Mouse (Mus musculus): ENCODE measurements at regions not wholly inside any gene's neighbourhood (a gene's known extent, or its start where the extent isn't known, plus 50 kb on each side); places are given as distances from the start of the nearest gene placed in this dataset.
A peak's percentile ranks its signal among the peaks of the same experiment; 100 is the strongest.

DNA sequence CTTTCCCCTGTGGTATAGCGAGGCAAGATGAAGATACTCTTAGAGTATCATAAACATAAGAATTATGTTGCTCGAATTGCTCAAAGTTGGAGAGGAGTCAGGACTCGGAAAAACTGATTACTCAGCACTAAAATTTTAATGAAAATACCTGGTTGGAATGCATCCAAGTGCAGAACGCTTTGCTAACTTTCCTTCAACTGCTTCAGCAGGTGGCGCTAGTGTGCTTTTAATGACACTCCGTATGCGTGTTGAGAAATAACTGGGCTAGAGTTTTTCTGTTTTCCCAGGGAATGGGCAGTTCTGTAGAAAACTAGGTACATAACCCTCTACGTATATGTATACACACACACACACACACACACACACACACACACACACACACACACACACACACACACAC, 221.0 kb downstream of the Grxcr1 start:
- Histone ChIP-seq H3K4me3 (ENCODE audit: insufficient read depth in 1 of 2, low read depth in 2 of 2, low read length in 2 of 2) (no peak overlapping the region), H3K9me3 (ENCODE audit: control insufficient read depth, low read length) (no peaks in the 10 kb centered on the region), H3K4me1 (replicated peaks; ENCODE audit: control insufficient read depth in 2 of 2, insufficient read depth in 2 of 2, low read length in 1 of 2) (no peaks in the 10 kb centered on the region), H3K27ac (no peak overlapping the region), H3K9ac (replicated peaks) (no peak overlapping the region), H3K4me2 (ENCODE audit: low read depth) (no peak overlapping the region), H3K36me3 (replicated peaks; ENCODE audit: control insufficient read depth, insufficient read depth, low read depth) (no peaks in the 10 kb centered on the region), H3K27me3 (ENCODE audit: control insufficient read depth, insufficient read depth, low read length) (no peaks in the 10 kb centered on the region)
- WGBS (ENCODE audit: insufficient replicate concordance): 13% methylated on average over 8 of the region's 8 CpGs
- ATAC-seq (ENCODE audit: insufficient read depth): no peak
- peak in 1 of 3 experiments; percentile 1 for DNase-seq (ENCODE audit: low read depth in 3 of 3, low spot score in 3 of 3)
- TF ChIP-seq EP300 (IDR thresholded peaks at IDR 0.05; ENCODE audit: low read depth) (no peak), CTCF (IDR thresholded peaks at IDR 0.05; ENCODE audit: low read depth) (peak; percentile 25; the same call in 1 of the 2 replicates)

- no peak overlapping the region for H3K4me3 ChIP-seq (ENCODE audit: insufficient read depth in 1 of 2, low read depth in 2 of 2, low read length in 2 of 2)
- TF ChIP-seq EP300 (IDR thresholded peaks at IDR 0.05; ENCODE audit: low read depth): no peak
- no peak for TF ChIP-seq CTCF (IDR thresholded peaks at IDR 0.05; ENCODE audit: low read depth)
- H3K4me2 ChIP-seq (ENCODE audit: low read depth): no peak overlapping the region
- no peaks in the 10 kb centered on the region for H3K9me3 ChIP-seq (ENCODE audit: control insufficient read depth, low read length)
- no peak overlapping the region for H3K9ac ChIP-seq (replicated peaks)
- H3K27ac ChIP-seq: no peak overlapping the region
- H3K4me1 ChIP-seq (replicated peaks; ENCODE audit: control insufficient read depth in 2 of 2, insufficient read depth in 2 of 2, low read length in 1 of 2): no peaks in the 10 kb centered on the region
- 42% methylated on average over 1 of the region's 1 CpGs for WGBS (ENCODE audit: insufficient replicate concordance)
- H3K27me3 ChIP-seq (ENCODE audit: control insufficient read depth, insufficient read depth, low read length): no peaks in the 10 kb centered on the region
- no peaks in the 10 kb centered on the region for H3K36me3 ChIP-seq (replicated peaks; ENCODE audit: control insufficient read depth, insufficient read depth, low read depth)
- ATAC-seq (ENCODE audit: insufficient read depth): no peak
- no peak for DNase-seq (ENCODE audit: low read depth in 3 of 3, low spot score in 3 of 3)
These were observed 221.8 kb downstream of the Grxcr1 start for GRCm38 (mm10) chr5:68253476-68253875.

DNA sequence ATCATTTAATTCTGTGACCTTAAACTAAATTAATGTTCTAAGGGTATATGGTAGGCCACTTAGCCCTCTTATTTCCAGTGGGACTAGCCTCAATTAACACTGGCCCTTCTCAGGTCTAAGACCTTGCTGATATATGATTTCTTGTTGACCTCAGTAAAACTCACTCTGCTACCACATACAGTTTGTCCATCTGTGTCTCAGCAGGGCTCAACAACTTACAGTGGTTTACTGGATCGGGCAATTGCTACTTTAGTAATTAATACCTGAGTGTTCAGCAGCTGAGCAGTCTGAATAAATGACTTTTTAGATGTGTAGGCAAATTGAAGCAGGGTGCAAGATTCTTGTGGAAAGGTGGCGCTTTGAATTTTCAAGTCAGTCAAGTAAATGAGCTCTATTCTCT, 222.5 kb downstream of the Grxcr1 start:
- no peak for DNase-seq (ENCODE audit: low read depth in 3 of 3, low spot score in 3 of 3)
- TF ChIP-seq CTCF (IDR thresholded peaks at IDR 0.05; ENCODE audit: low read depth): no peak
- TF ChIP-seq EP300 (IDR thresholded peaks at IDR 0.05; ENCODE audit: low read depth): no peak
- no peaks in the 10 kb centered on the region for H3K36me3 ChIP-seq (replicated peaks; ENCODE audit: control insufficient read depth, insufficient read depth, low read depth)
- no peaks in the 10 kb centered on the region for H3K9me3 ChIP-seq (ENCODE audit: control insufficient read depth, low read length)
- no peak overlapping the region for H3K4me2 ChIP-seq (ENCODE audit: low read depth)
- WGBS (ENCODE audit: insufficient replicate concordance): 58% methylated on average over 2 of the region's 2 CpGs
- H3K4me3 ChIP-seq (ENCODE audit: insufficient read depth in 1 of 2, low read depth in 2 of 2, low read length in 2 of 2): no peak overlapping the region
- no peaks in the 10 kb centered on the region for H3K27me3 ChIP-seq (ENCODE audit: control insufficient read depth, insufficient read depth, low read length)
- no peak for ATAC-seq (ENCODE audit: insufficient read depth)
- no peak overlapping the region for H3K9ac ChIP-seq (replicated peaks)
- H3K27ac ChIP-seq: no peak overlapping the region
- no peaks in the 10 kb centered on the region for H3K4me1 ChIP-seq (replicated peaks; ENCODE audit: control insufficient read depth in 2 of 2, insufficient read depth in 2 of 2, low read length in 1 of 2)

DNA sequence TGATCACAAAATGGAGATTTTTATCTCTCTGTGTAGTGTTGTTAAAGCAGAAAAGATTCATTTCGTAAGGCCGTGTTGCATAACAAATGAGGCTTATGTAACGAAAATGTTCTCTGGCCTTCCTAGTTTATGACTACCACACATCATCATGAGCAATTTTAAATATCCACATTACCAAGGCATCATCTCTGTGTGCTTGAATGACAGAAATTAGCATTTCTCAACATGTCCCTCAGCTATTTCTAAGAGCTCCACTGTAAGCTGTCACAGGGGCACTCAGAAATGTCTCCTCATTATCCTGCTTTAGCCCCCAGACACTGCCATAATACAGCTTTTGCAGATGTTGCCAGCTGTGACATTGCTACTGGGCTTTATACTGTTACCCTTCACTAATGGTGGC, 232.6 kb downstream of the Grxcr1 start:
- H3K4me2 ChIP-seq (ENCODE audit: low read depth): no peak overlapping the region
- 76% methylated on average over 3 of the region's 3 CpGs for WGBS (ENCODE audit: insufficient replicate concordance)
- ATAC-seq (ENCODE audit: insufficient read depth) (no peak), DNase-seq (ENCODE audit: low read depth in 3 of 3, low spot score in 3 of 3) (no peak)
- H3K4me1 ChIP-seq (replicated peaks; ENCODE audit: control insufficient read depth in 2 of 2, insufficient read depth in 2 of 2, low read length in 1 of 2): no peaks in the 10 kb centered on the region
- H3K4me3 ChIP-seq (ENCODE audit: insufficient read depth in 1 of 2, low read depth in 2 of 2, low read length in 2 of 2): no peak overlapping the region
- TF ChIP-seq EP300 (IDR thresholded peaks at IDR 0.05; ENCODE audit: low read depth) (no peak), CTCF (IDR thresholded peaks at IDR 0.05; ENCODE audit: low read depth) (no peak)
- H3K36me3 ChIP-seq (replicated peaks; ENCODE audit: control insufficient read depth, insufficient read depth, low read depth): no peaks in the 10 kb centered on the region
- no peaks in the 10 kb centered on the region for H3K27me3 ChIP-seq (ENCODE audit: control insufficient read depth, insufficient read depth, low read length)
- no peak overlapping the region for H3K27ac ChIP-seq
- no peaks in the 10 kb centered on the region for H3K9me3 ChIP-seq (ENCODE audit: control insufficient read depth, low read length)
- H3K9ac ChIP-seq (replicated peaks): no peak overlapping the region

- no peaks in the 10 kb centered on the region for H3K36me3 ChIP-seq (replicated peaks; ENCODE audit: control insufficient read depth, insufficient read depth, low read depth)
- H3K27ac ChIP-seq: no peak overlapping the region
- no peak for ATAC-seq (ENCODE audit: insufficient read depth)
- H3K4me1 ChIP-seq (replicated peaks; ENCODE audit: control insufficient read depth in 2 of 2, insufficient read depth in 2 of 2, low read length in 1 of 2): no peaks in the 10 kb centered on the region
- no peaks in the 10 kb centered on the region for H3K27me3 ChIP-seq (ENCODE audit: control insufficient read depth, insufficient read depth, low read length)
- TF ChIP-seq CTCF (IDR thresholded peaks at IDR 0.05; ENCODE audit: low read depth) (no peak), EP300 (IDR thresholded peaks at IDR 0.05; ENCODE audit: low read depth) (no peak)
- no peak for DNase-seq (ENCODE audit: low read depth in 3 of 3, low spot score in 3 of 3)
- WGBS (ENCODE audit: insufficient replicate concordance): 49% methylated on average over 3 of the region's 3 CpGs
- no peaks in the 10 kb centered on the region for H3K9me3 ChIP-seq (ENCODE audit: control insufficient read depth, low read length)
- H3K4me2 ChIP-seq (ENCODE audit: low read depth): no peak overlapping the region
- H3K4me3 ChIP-seq (ENCODE audit: insufficient read depth in 1 of 2, low read depth in 2 of 2, low read length in 2 of 2): no peak overlapping the region
- H3K9ac ChIP-seq (replicated peaks): no peak overlapping the region
These were observed 242.6 kb downstream of the Grxcr1 start for GRCm38 (mm10) chr5:68274271-68274670.

Data from liver, embryonic 14.5 days (tissue).